Mouse (Mus musculus): ENCODE results near the gene Cabs1. TPM values are rescaled to one million over a fixed set of nuclear protein-coding genes. Genes with fewer than 3 reads are reported as not detected.
A peak's percentile ranks its signal among the peaks of the same experiment; 100 is the strongest.

Gene Cabs1
- not detected in 2 replicates for polyA plus RNA-seq (2015; fragmentation: Nextera tagmentation; extraction: Ambion mirVana)

GRCm38 (mm10) chr5:87979139-87979538 is at the start of gene Cabs1:
Gene Cabs1, plus strand, starts transcription at chr5:87979439.
- no peak for ATAC-seq
- WGBS, result 82% methylated on average over 3 of the region's 3 CpGs

GRCm38 (mm10) chr5:87931603-87932002 is 47.6 kb upstream of the Cabs1 start:
- Histone ChIP-seq H3K9ac (no peak overlapping the region), H3K27me3 (no peaks in the 10 kb centered on the region), H3K4me3 (no peak overlapping the region), H3K36me3 (ENCODE audit: poor library complexity, severe bottlenecking) (no peaks in the 10 kb centered on the region), H3K27ac (no peak overlapping the region), H3K9me3 (replicated peaks) (no peaks in the 10 kb centered on the region), H3K4me2 (no peak overlapping the region), H3K4me1 (no peaks in the 10 kb centered on the region)
- no peak for ATAC-seq
- WGBS, result 50% methylated on average over 1 of the region's 1 CpGs

More at GRCm38 (mm10) chr5:87979139-87979538, at the start of gene Cabs1:
- Histone ChIP-seq H3K27ac (no peak within 1 kb of the TSS), H3K9ac (no peak within 1 kb of the TSS), H3K36me3 (ENCODE audit: poor library complexity, severe bottlenecking) (no peaks in the 10 kb centered on the region), H3K4me1 (no peaks in the 10 kb centered on the region), H3K4me3 (no peak within 1 kb of the TSS), H3K9me3 (replicated peaks) (no peaks in the 10 kb centered on the region), H3K27me3 (no peaks in the 10 kb centered on the region), H3K4me2 (no peak within 1 kb of the TSS)

- Histone ChIP-seq H3K4me2 (no peak overlapping the region), H3K9ac (no peak overlapping the region), H3K4me3 (no peak overlapping the region), H3K36me3 (ENCODE audit: poor library complexity, severe bottlenecking) (no peaks in the 10 kb centered on the region), H3K4me1 (no peaks in the 10 kb centered on the region), H3K27me3 (no peaks in the 10 kb centered on the region), H3K27ac (no peak overlapping the region), H3K9me3 (replicated peaks) (no peaks in the 10 kb centered on the region)
- WGBS, result 51% methylated on average over 3 of the region's 3 CpGs
- ATAC-seq, result no peak
Observed at GRCm38 (mm10) chr5:87940752-87941151, 38.5 kb upstream of the Cabs1 start.

GRCm38 (mm10) chr5:87942515-87942914 is 36.7 kb upstream of the Cabs1 start:
- Histone ChIP-seq H3K9me3 (replicated peaks) (no peaks in the 10 kb centered on the region), H3K4me3 (no peak overlapping the region), H3K27me3 (no peaks in the 10 kb centered on the region), H3K27ac (no peak overlapping the region), H3K4me2 (no peak overlapping the region), H3K36me3 (ENCODE audit: poor library complexity, severe bottlenecking) (no peaks in the 10 kb centered on the region), H3K9ac (no peak overlapping the region), H3K4me1 (no peaks in the 10 kb centered on the region)
- peak; percentile 24; the same call in 1 of the 2 replicates for ATAC-seq

- Histone ChIP-seq H3K36me3 (ENCODE audit: poor library complexity, severe bottlenecking) (no peaks in the 10 kb centered on the region), H3K27me3 (no peaks in the 10 kb centered on the region), H3K9ac (no peak overlapping the region), H3K4me3 (no peak overlapping the region), H3K9me3 (replicated peaks) (no peaks in the 10 kb centered on the region), H3K4me1 (no peaks in the 10 kb centered on the region), H3K4me2 (no peak overlapping the region), H3K27ac (no peak overlapping the region)
- ATAC-seq, result no peak
Observed at GRCm38 (mm10) chr5:87951836-87952235, 27.4 kb upstream of the Cabs1 start.

GRCm38 (mm10) chr5:87969201-87969600 is 10.0 kb upstream of the Cabs1 start, which contains the start of the genes 2310003L06Rik and Gm28434:
Gene 2310003L06Rik, plus strand, starts transcription at chr5:87969459.
Gene Gm28434, plus strand, starts transcription at chr5:87969517.
- Histone ChIP-seq H3K27me3 (no peaks in the 10 kb centered on the region), H3K27ac (no peak within 1 kb of the TSS), H3K9ac (no peak within 1 kb of the TSS), H3K9me3 (replicated peaks) (no peaks in the 10 kb centered on the region), H3K4me3 (no peak within 1 kb of the TSS), H3K4me2 (no peak within 1 kb of the TSS), H3K4me1 (no peaks in the 10 kb centered on the region), H3K36me3 (ENCODE audit: poor library complexity, severe bottlenecking) (no peaks in the 10 kb centered on the region)
- ATAC-seq, result no peak
- 51% methylated on average over 2 of the region's 2 CpGs for WGBS

- no peak overlapping the region for H3K4me2 ChIP-seq
- H3K27me3 ChIP-seq, result no peaks in the 10 kb centered on the region
- H3K4me3 ChIP-seq, result no peak overlapping the region
- no peak overlapping the region for H3K27ac ChIP-seq
- no peak overlapping the region for H3K9ac ChIP-seq
- no peaks in the 10 kb centered on the region for H3K36me3 ChIP-seq (ENCODE audit: poor library complexity, severe bottlenecking)
- H3K9me3 ChIP-seq (replicated peaks), result no peaks in the 10 kb centered on the region
- 63% methylated on average over 3 of the region's 3 CpGs for WGBS
- no peaks in the 10 kb centered on the region for H3K4me1 ChIP-seq
- ATAC-seq, result 0 out of 2 replicates have a peak, but pooled peaks have one; percentile 33
Observed at GRCm38 (mm10) chr5:87982468-87983214, 3.4 kb downstream of the Cabs1 start.

- H3K36me3 ChIP-seq (ENCODE audit: poor library complexity, severe bottlenecking), result no peaks in the 10 kb centered on the region
- no peaks in the 10 kb centered on the region for H3K27me3 ChIP-seq
- H3K4me3 ChIP-seq, result no peak within 1 kb of the TSS
- 92% methylated on average over 3 of the region's 3 CpGs for WGBS
- no peak for ATAC-seq
- H3K4me2 ChIP-seq, result no peak within 1 kb of the TSS
- no peak within 1 kb of the TSS for H3K9ac ChIP-seq
- no peaks in the 10 kb centered on the region for H3K9me3 ChIP-seq (replicated peaks)
- H3K4me1 ChIP-seq, result no peaks in the 10 kb centered on the region
- H3K27ac ChIP-seq, result no peak within 1 kb of the TSS
Observed at GRCm38 (mm10) chr5:88002249-88002648, 23.0 kb downstream of the Cabs1 start, which contains the start of gene Smr3a. Gene Smr3a, plus strand, starts transcription at chr5:88002549.

GRCm38 (mm10) chr5:88005241-88005640 is 26.0 kb downstream of the Cabs1 start:
- Histone ChIP-seq H3K36me3 (ENCODE audit: poor library complexity, severe bottlenecking) (no peaks in the 10 kb centered on the region), H3K9me3 (replicated peaks) (no peaks in the 10 kb centered on the region), H3K4me2 (no peak overlapping the region), H3K4me1 (no peaks in the 10 kb centered on the region), H3K27me3 (no peaks in the 10 kb centered on the region), H3K27ac (no peak overlapping the region), H3K4me3 (no peak overlapping the region), H3K9ac (no peak overlapping the region)
- no peak for ATAC-seq

Other genes starting within 250 kb of the Cabs1 start
- not detected in 2 replicates for gene Csn1s2a, start 204.9 kb upstream of the Cabs1 start, polyA plus RNA-seq (2015; fragmentation: Nextera tagmentation; extraction: Ambion mirVana)
- not detected in 2 replicates for gene Csn1s2b, start 171.4 kb upstream of the Cabs1 start, polyA plus RNA-seq (2015; fragmentation: Nextera tagmentation; extraction: Ambion mirVana)
- not detected in 2 replicates for gene Prr27, start 153.8 kb upstream of the Cabs1 start, polyA plus RNA-seq (2015; fragmentation: Nextera tagmentation; extraction: Ambion mirVana)
- gene Odam, start 94.4 kb upstream of the Cabs1 start, polyA plus RNA-seq (2015; fragmentation: Nextera tagmentation; extraction: Ambion mirVana), result not detected in 2 replicates
- not detected in 2 replicates for gene Csn3, start 53.9 kb upstream of the Cabs1 start, polyA plus RNA-seq (2015; fragmentation: Nextera tagmentation; extraction: Ambion mirVana)
- gene 2310003L06Rik, start 10.0 kb upstream of the Cabs1 start, polyA plus RNA-seq (2015; fragmentation: Nextera tagmentation; extraction: Ambion mirVana), result not detected in 2 replicates
- gene Gm28434, start 9.9 kb upstream of the Cabs1 start, polyA plus RNA-seq (2015; fragmentation: Nextera tagmentation; extraction: Ambion mirVana), result not detected in 2 replicates
- not detected in 2 replicates for gene Smr3a, start 23.1 kb downstream of the Cabs1 start, polyA plus RNA-seq (2015; fragmentation: Nextera tagmentation; extraction: Ambion mirVana)
- gene Smr2, start 107.1 kb downstream of the Cabs1 start, polyA plus RNA-seq (2015; fragmentation: Nextera tagmentation; extraction: Ambion mirVana), result not detected in 2 replicates
- not detected in 2 replicates for gene Gm11116, start 132.1 kb downstream of the Cabs1 start, polyA plus RNA-seq (2015; fragmentation: Nextera tagmentation; extraction: Ambion mirVana)
- not detected in 2 replicates for gene Gm11115, start 174.7 kb downstream of the Cabs1 start, polyA plus RNA-seq (2015; fragmentation: Nextera tagmentation; extraction: Ambion mirVana)